Mouse (Mus musculus) liver, embryonic 16.5 days (tissue): ENCODE results near the gene Pdgfd. TPM values are rescaled to one million over a fixed set of nuclear protein-coding genes. Genes with fewer than 3 reads are reported as not detected.

ENCODE experiments used
- ATAC-seq: fragments of 200-750 bp; cut with Nextera tagmentation; 2 replicates; pipeline ENCODE4 v1.8.0; 2017; ENCODE audit warnings: low read depth, mild to moderate bottlenecking, moderate number of reproducible peaks, moderate library complexity
- H3K27ac ChIP-seq: fragments of 300-500 bp; sonication (generic); 2 replicates; pipeline ENCODE4 v1.5.1; 2014; ENCODE audit warnings: mild to moderate bottlenecking, low read length
- H3K27me3 ChIP-seq: fragments of 300-500 bp; sonication (generic); 2 replicates; pipeline ENCODE4 v1.6.1; 2014; ENCODE audit warnings: low read depth, low read length, mixed read lengths; ENCODE audit not compliant: control insufficient read depth, insufficient read depth
- H3K36me3 ChIP-seq: fragments of 300-500 bp; sonication (generic); 2 replicates; pipeline ENCODE4 v1.6.1; 2014; ENCODE audit warnings: mild to moderate bottlenecking; ENCODE audit not compliant: control insufficient read depth, insufficient read depth
- H3K4me1 ChIP-seq: fragments of 300-500 bp; sonication (generic); 2 replicates; pipeline ENCODE4 v1.6.1; 2014; ENCODE audit warnings: low read depth, low read length, mixed read lengths; ENCODE audit not compliant: control insufficient read depth
- H3K4me2 ChIP-seq: fragments of 300-500 bp; sonication (generic); 2 replicates; pipeline ENCODE4 v1.6.1; 2014; ENCODE audit warnings: low read depth, low read length, mixed read lengths
- H3K4me3 ChIP-seq: fragments of 300-500 bp; sonication (generic); 2 replicates; pipeline ENCODE4 v1.5.1; 2014; ENCODE audit warnings: low read depth, mild to moderate bottlenecking, low read length
- H3K9ac ChIP-seq: fragments of 300-500 bp; sonication (generic); 2 replicates; pipeline ENCODE4 v1.6.1; 2014; ENCODE audit warnings: low read depth, low read length
- H3K9me3 ChIP-seq: fragments of 300-500 bp; sonication (generic); replicated peaks from 2 replicates; pipeline ENCODE4 v1.6.1; 2016; ENCODE audit warnings: low read length; ENCODE audit not compliant: control insufficient read depth
- WGBS: fragments of 180-500 bp; shearing (Covaris S2); extraction: QIAGEN DNeasy Blood & Tissue Kit; methylation state at CpG from one replicate; pipeline ENCODE4 v1.1.7; 2014; ENCODE audit not compliant: insufficient replicate concordance; 5-methylcytosine and 5-hydroxymethylcytosine counted together
- polyA plus RNA-seq: library from polyadenylated mRNA; unstranded; fragments of >200 nt; fragmentation: Nextera tagmentation; extraction: Ambion mirVana; gene quantifications from 2 replicates; pipeline ENCODE4 v1.2.1, GENCODE M21; 2015

Pdgfd gene
- polyA plus RNA-seq, 1 experiment from 2014 or later, result 0.53 TPM

DNA sequence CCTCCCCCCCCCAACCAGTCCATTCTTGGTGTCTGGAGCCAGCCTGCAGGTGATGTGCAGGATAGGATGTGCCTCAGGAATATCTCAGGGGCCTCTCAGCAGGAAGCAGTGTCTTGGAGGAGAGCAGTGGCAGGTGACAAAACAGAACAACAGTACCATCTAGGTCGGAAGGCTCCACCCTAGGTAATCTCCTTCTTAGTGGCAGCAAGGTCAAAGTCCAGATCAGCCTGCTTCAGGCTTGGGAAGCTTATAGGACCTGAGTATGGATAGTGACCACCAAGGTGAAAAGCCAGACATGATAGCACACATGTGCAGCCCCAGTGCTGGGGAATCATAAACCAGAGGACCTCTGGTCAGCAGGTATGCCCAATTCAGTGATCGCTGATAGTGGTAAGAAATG, 169.5 kb downstream of the Pdgfd start:
- no peak overlapping the region for H3K4me3 ChIP-seq
- H3K9ac ChIP-seq, result no peak overlapping the region
- H3K4me2 ChIP-seq, result no peak overlapping the region
- no peak for ATAC-seq
- no peaks in the 10 kb centered on the region for H3K9me3 ChIP-seq
- no peaks in the 10 kb centered on the region for H3K27me3 ChIP-seq
- H3K27ac ChIP-seq, result no peak overlapping the region
- H3K4me1 ChIP-seq, result no peaks in the 10 kb centered on the region
- no peaks in the 10 kb centered on the region for H3K36me3 ChIP-seq
- WGBS, result 70% methylated on average over 2 of the region's 2 CpGs

DNA sequence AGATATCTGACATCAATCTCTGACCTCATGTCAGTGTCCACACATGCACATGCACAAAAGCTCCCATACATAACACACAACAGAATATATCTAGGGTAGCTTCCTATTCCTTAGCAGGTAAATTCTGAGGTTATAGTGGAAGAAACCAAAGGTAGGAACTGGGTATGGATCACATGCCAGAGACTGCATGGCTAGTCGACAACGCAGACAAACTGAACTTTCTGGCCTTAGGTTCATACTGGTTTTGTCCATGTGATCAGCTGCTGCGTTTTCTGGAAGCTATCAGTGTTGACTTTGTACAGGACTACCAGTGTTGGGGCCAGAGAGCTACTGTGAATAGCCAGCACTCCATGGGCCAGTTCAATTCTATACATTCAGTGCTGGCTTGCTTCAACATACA, 170.0 kb downstream of the Pdgfd start:
- Histone ChIP-seq H3K27me3 (no peaks in the 10 kb centered on the region), H3K36me3 (no peaks in the 10 kb centered on the region), H3K27ac (no peak overlapping the region), H3K9ac (no peak overlapping the region), H3K9me3 (no peaks in the 10 kb centered on the region), H3K4me3 (no peak overlapping the region), H3K4me1 (no peaks in the 10 kb centered on the region), H3K4me2 (no peak overlapping the region)
- WGBS, result 73% methylated on average over 3 of the region's 3 CpGs
- ATAC-seq, result no peak

GRCm38 (mm10) chr9:6339394-6339793, 171.0 kb downstream of the Pdgfd start:
- H3K4me3 ChIP-seq, result no peak overlapping the region
- no peaks in the 10 kb centered on the region for H3K9me3 ChIP-seq
- no peak for ATAC-seq
- H3K9ac ChIP-seq, result no peak overlapping the region
- no peak overlapping the region for H3K4me2 ChIP-seq
- WGBS, result 50% methylated on average over 1 of the region's 1 CpGs
- H3K36me3 ChIP-seq, result no peaks in the 10 kb centered on the region
- no peak overlapping the region for H3K27ac ChIP-seq
- no peaks in the 10 kb centered on the region for H3K4me1 ChIP-seq
- H3K27me3 ChIP-seq, result no peaks in the 10 kb centered on the region

DNA sequence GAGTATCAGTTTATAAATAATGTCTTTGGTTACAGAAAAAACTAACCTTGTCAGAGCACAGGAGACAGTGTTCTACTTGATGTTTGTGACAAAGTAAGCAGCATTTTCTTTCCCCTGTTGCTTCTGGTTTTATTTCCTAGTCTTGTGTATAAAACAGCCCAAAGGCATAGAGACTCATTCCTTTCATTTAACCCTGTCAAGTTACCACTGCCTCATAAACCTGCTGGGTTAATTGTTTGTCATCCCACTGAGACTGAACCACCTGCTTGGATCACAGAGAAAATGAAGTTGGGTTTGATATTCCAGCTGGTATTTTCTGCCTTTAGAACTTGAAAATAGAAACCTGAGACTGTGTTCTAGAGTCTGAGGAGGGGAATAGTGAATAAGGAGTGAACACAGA, 172.4 kb downstream of the Pdgfd start:
- Histone ChIP-seq H3K4me2 (no peak overlapping the region), H3K4me3 (no peak overlapping the region), H3K9ac (no peak overlapping the region), H3K27me3 (no peaks in the 10 kb centered on the region), H3K36me3 (no peaks in the 10 kb centered on the region), H3K27ac (no peak overlapping the region), H3K9me3 (no peaks in the 10 kb centered on the region), H3K4me1 (no peaks in the 10 kb centered on the region)
- ATAC-seq, result no peak

DNA sequence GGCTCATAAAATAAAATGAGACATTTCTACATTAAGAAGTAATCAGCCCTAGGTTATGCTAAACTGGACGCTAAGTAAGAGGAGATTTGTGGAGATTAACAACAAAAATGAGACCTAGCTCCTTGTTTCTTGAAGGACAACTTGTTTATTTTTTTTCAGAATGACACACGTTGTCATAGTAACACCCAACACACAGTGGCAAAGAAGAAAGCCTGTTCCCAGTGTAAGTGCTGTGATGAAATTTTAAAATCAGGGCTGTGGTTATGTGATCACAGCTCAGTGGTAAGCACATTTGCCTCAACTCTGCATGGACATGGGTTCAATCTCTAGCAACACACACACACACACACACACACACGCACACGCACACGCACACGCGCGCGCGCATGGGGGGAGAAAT, 174.5 kb downstream of the Pdgfd start:
- Histone ChIP-seq H3K9ac (no peak overlapping the region), H3K27ac (no peak overlapping the region), H3K4me3 (no peak overlapping the region), H3K4me2 (no peak overlapping the region), H3K36me3 (no peaks in the 10 kb centered on the region), H3K27me3 (no peaks in the 10 kb centered on the region), H3K4me1 (no peaks in the 10 kb centered on the region), H3K9me3 (no peaks in the 10 kb centered on the region)
- 82% methylated on average over 10 of the region's 10 CpGs for WGBS
- ATAC-seq, result no peak

- no peak overlapping the region for H3K9ac ChIP-seq
- no peaks in the 10 kb centered on the region for H3K4me1 ChIP-seq
- ATAC-seq, result no peak
- no peaks in the 10 kb centered on the region for H3K27me3 ChIP-seq
- WGBS, result 29% methylated on average over 2 of the region's 2 CpGs
- H3K4me3 ChIP-seq, result no peak overlapping the region
- H3K9me3 ChIP-seq, result no peaks in the 10 kb centered on the region
- H3K27ac ChIP-seq, result no peak overlapping the region
- H3K4me2 ChIP-seq, result no peak overlapping the region
- no peaks in the 10 kb centered on the region for H3K36me3 ChIP-seq
These were observed 176.1 kb downstream of the Pdgfd start for GRCm38 (mm10) chr9:6344514-6344913.

- ATAC-seq, result no peak
- Histone ChIP-seq H3K36me3 (no peaks in the 10 kb centered on the region), H3K4me1 (no peaks in the 10 kb centered on the region), H3K27ac (no peak overlapping the region), H3K27me3 (no peaks in the 10 kb centered on the region), H3K9me3 (no peaks in the 10 kb centered on the region), H3K9ac (no peak overlapping the region), H3K4me3 (no peak overlapping the region), H3K4me2 (no peak overlapping the region)
- 55% methylated on average over 4 of the region's 4 CpGs for WGBS
These were observed 176.5 kb downstream of the Pdgfd start for GRCm38 (mm10) chr9:6344924-6345323.

DNA sequence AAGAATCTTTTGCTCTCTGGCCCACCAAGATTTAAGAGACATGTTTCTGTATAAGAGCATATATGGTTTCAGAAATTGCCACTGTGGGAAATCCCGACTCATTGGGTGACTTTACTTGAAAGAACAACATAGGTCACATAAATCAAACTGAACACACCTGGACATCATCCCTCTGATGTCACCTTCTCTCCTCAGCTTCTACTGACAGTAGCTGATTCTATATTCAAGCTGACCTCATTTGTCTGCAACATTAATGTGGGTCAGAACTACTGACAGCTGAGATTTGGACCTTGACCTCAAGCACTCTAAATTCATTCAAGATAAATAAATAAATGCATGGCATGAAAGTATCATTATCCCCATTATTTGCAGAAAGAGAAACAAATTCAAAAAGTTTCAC, 177.0 kb downstream of the Pdgfd start:
- H3K36me3 ChIP-seq, result no peaks in the 10 kb centered on the region
- H3K27ac ChIP-seq, result no peak overlapping the region
- no peak for ATAC-seq
- H3K27me3 ChIP-seq, result no peaks in the 10 kb centered on the region
- no peak overlapping the region for H3K9ac ChIP-seq
- H3K4me2 ChIP-seq, result no peak overlapping the region
- H3K4me1 ChIP-seq, result no peaks in the 10 kb centered on the region
- no peak overlapping the region for H3K4me3 ChIP-seq
- WGBS, result 32% methylated on average over 1 of the region's 1 CpGs
- no peaks in the 10 kb centered on the region for H3K9me3 ChIP-seq

- Histone ChIP-seq H3K36me3 (no peaks in the 10 kb centered on the region), H3K4me2 (no peak overlapping the region), H3K9ac (no peak overlapping the region), H3K4me3 (no peak overlapping the region), H3K4me1 (no peaks in the 10 kb centered on the region), H3K27me3 (no peaks in the 10 kb centered on the region), H3K27ac (no peak overlapping the region), H3K9me3 (no peaks in the 10 kb centered on the region)
- no peak for ATAC-seq
- 41% methylated on average over 1 of the region's 1 CpGs for WGBS
These were observed 185.0 kb downstream of the Pdgfd start for GRCm38 (mm10) chr9:6353257-6353960.
